Mouse (Mus musculus): ENCODE data around the gene Olfr1170. TPM values are rescaled to one million over a fixed set of nuclear protein-coding genes. Genes with fewer than 3 reads are reported as not detected.

The Olfr1170 gene
- not detected in 2 replicates for polyA plus RNA-seq (2016; fragmentation: Nextera tagmentation; extraction: Ambion mirVana)

DNA sequence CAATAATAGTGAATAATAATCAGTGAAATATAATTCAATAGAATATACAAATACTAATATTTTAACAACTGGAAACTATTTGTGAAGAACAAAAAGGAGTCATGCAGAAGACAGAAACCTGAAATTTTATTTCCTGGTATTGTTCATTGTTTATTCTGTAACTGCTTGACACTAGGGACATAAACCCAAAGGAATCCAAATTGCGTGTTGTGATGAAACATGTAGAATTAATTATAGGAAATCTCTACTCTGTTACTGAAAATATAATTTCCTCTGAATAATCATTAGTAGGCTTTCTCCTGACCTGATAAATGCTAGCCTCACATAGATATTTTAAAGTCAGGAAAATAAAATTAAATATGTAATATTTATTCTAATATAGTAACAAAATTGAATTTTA, at the start of gene Olfr1170:
Gene Olfr1170, minus strand, starts transcription at position 101 of the 400 bp plus-strand sequence.
- DNase-seq (ENCODE audit: low spot score): no peak
- no peak within 1 kb of the TSS for H3K4me3 ChIP-seq
- no peaks in the 10 kb centered on the region for H3K27me3 ChIP-seq (ENCODE audit: insufficient read depth, poor library complexity, severe bottlenecking)
- H3K9me3 ChIP-seq: no peaks in the 10 kb centered on the region
- no peak within 1 kb of the TSS for H3K27ac ChIP-seq
- H3K36me3 ChIP-seq: no peaks in the 10 kb centered on the region
- WGBS: 87% methylated on average over 1 of the region's 1 CpGs
- H3K4me1 ChIP-seq: no peaks in the 10 kb centered on the region

DNA sequence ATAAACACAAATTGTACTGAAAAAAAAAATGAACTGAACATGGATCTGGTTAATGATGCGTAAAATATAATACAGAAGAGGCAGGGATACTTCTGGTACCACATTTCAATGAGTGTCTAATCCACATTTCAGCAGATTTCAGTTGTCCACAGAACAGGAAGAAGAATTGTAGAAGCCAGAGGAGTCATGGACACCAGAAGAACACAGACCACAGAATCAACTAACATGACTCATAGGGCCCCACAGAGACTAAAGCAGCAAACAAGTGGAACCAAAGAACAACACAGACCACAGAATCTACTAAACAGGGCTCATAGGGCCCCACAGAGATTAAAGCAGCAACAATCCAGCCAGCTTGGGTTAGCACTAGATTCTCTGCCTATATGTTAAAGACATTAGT, 7.3 kb downstream of the Olfr1170 start:
- no peak overlapping the region for H3K4me3 ChIP-seq
- no peaks in the 10 kb centered on the region for H3K4me1 ChIP-seq
- no peaks in the 10 kb centered on the region for H3K9me3 ChIP-seq
- no peak for DNase-seq (ENCODE audit: low spot score)
- H3K27me3 ChIP-seq (ENCODE audit: insufficient read depth, poor library complexity, severe bottlenecking): no peaks in the 10 kb centered on the region
- no peaks in the 10 kb centered on the region for H3K36me3 ChIP-seq
- 86% methylated on average over 1 of the region's 1 CpGs for WGBS
- H3K27ac ChIP-seq: no peak overlapping the region

- Histone ChIP-seq H3K4me1 (no peaks in the 10 kb centered on the region), H3K9me3 (no peaks in the 10 kb centered on the region), H3K4me3 (no peak within 1 kb of the TSS), H3K36me3 (no peaks in the 10 kb centered on the region), H3K27ac (no peak within 1 kb of the TSS), H3K27me3 (ENCODE audit: insufficient read depth, poor library complexity, severe bottlenecking) (no peaks in the 10 kb centered on the region)
- no peak for DNase-seq (ENCODE audit: low spot score)
- WGBS: 90% methylated on average over 2 of the region's 2 CpGs
Observed at GRCm38 (mm10) chr2:88181580-88181979, 46.6 kb downstream of the Olfr1170 start, which contains the start of gene Olfr1168. TSS of gene Olfr1168 (plus strand) at chr2:88181880.

Other genes starting within 250 kb of the Olfr1170 start
- not detected in 2 replicates for gene Olfr1158, start 238.2 kb downstream of the Olfr1170 start, polyA plus RNA-seq (2016; fragmentation: Nextera tagmentation; extraction: Ambion mirVana)
- gene Olfr1160, start 220.1 kb downstream of the Olfr1170 start, polyA plus RNA-seq (2016; fragmentation: Nextera tagmentation; extraction: Ambion mirVana): not detected in 2 replicates
- not detected in 2 replicates for gene Olfr1161, start 205.6 kb downstream of the Olfr1170 start, polyA plus RNA-seq (2016; fragmentation: Nextera tagmentation; extraction: Ambion mirVana)
- gene Olfr73, start 190.6 kb downstream of the Olfr1170 start, polyA plus RNA-seq (2016; fragmentation: Nextera tagmentation; extraction: Ambion mirVana): not detected in 2 replicates
- gene Olfr1162, start 177.2 kb downstream of the Olfr1170 start, polyA plus RNA-seq (2016; fragmentation: Nextera tagmentation; extraction: Ambion mirVana): not detected in 2 replicates
- not detected in 2 replicates for gene Olfr1163, start 156.5 kb downstream of the Olfr1170 start, polyA plus RNA-seq (2016; fragmentation: Nextera tagmentation; extraction: Ambion mirVana)
- not detected in 2 replicates for gene Olfr1164, start 134.4 kb downstream of the Olfr1170 start, polyA plus RNA-seq (2016; fragmentation: Nextera tagmentation; extraction: Ambion mirVana)
- not detected in 2 replicates for gene Olfr1166, start 100.1 kb downstream of the Olfr1170 start, polyA plus RNA-seq (2016; fragmentation: Nextera tagmentation; extraction: Ambion mirVana)
- gene Olfr1167, start 73.1 kb downstream of the Olfr1170 start, polyA plus RNA-seq (2016; fragmentation: Nextera tagmentation; extraction: Ambion mirVana): not detected in 2 replicates
- gene Olfr1168, start 46.5 kb downstream of the Olfr1170 start, polyA plus RNA-seq (2016; fragmentation: Nextera tagmentation; extraction: Ambion mirVana): not detected in 2 replicates
- not detected in 2 replicates for gene Olfr1173, start 51.5 kb upstream of the Olfr1170 start, polyA plus RNA-seq (2016; fragmentation: Nextera tagmentation; extraction: Ambion mirVana)
- not detected in 2 replicates for gene Olfr1174-ps, start 86.8 kb upstream of the Olfr1170 start, polyA plus RNA-seq (2016; fragmentation: Nextera tagmentation; extraction: Ambion mirVana)
- not detected in 2 replicates for gene Olfr1175-ps, start 98.9 kb upstream of the Olfr1170 start, polyA plus RNA-seq (2016; fragmentation: Nextera tagmentation; extraction: Ambion mirVana)
- gene Olfr1176, start 108.4 kb upstream of the Olfr1170 start, polyA plus RNA-seq (2016; fragmentation: Nextera tagmentation; extraction: Ambion mirVana): not detected in 2 replicates
- not detected in 2 replicates for gene Olfr1177-ps, start 118.2 kb upstream of the Olfr1170 start, polyA plus RNA-seq (2016; fragmentation: Nextera tagmentation; extraction: Ambion mirVana)
- gene Olfr1178, start 158.7 kb upstream of the Olfr1170 start, polyA plus RNA-seq (2016; fragmentation: Nextera tagmentation; extraction: Ambion mirVana): not detected in 2 replicates
- gene Olfr1179, start 178.1 kb upstream of the Olfr1170 start, polyA plus RNA-seq (2016; fragmentation: Nextera tagmentation; extraction: Ambion mirVana): not detected in 2 replicates
- gene Olfr1180, start 190.8 kb upstream of the Olfr1170 start, polyA plus RNA-seq (2016; fragmentation: Nextera tagmentation; extraction: Ambion mirVana): not detected in 2 replicates
- not detected in 2 replicates for gene Olfr1181, start 197.8 kb upstream of the Olfr1170 start, polyA plus RNA-seq (2016; fragmentation: Nextera tagmentation; extraction: Ambion mirVana)
- not detected in 2 replicates for gene Gm13757, start 220.8 kb upstream of the Olfr1170 start, polyA plus RNA-seq (2016; fragmentation: Nextera tagmentation; extraction: Ambion mirVana)
- gene Olfr1183, start 226.5 kb upstream of the Olfr1170 start, polyA plus RNA-seq (2016; fragmentation: Nextera tagmentation; extraction: Ambion mirVana): not detected in 2 replicates